Mouse (Mus musculus) forebrain, postnatal 0 days (tissue): Measurements from ENCODE around the gene Rpl29. TPM values are rescaled to one million over a fixed set of nuclear protein-coding genes. Genes with fewer than 3 reads are reported as not detected.

Source experiments
- ATAC-seq: fragments of 200-750 bp; cut with Nextera tagmentation; 2 replicates; pipeline ENCODE4 v1.8.0; 2017; ENCODE audit warnings: mild to moderate bottlenecking, moderate library complexity
- DNase-seq: peaks from one replicate; pipeline ENCODE4 v3.0.0-alpha.2; 2015
- H3K27ac ChIP-seq: fragments of 300-500 bp; sonication (generic); 2 replicates; pipeline ENCODE4 v1.5.1; 2014; ENCODE audit warnings: low read depth, mild to moderate bottlenecking, antibody characterized with exemption, low read length, moderate library complexity, mixed read lengths
- H3K27me3 ChIP-seq: fragments of 300-500 bp; sonication (generic); 2 replicates; pipeline ENCODE4 v1.6.1; 2014; ENCODE audit warnings: mild to moderate bottlenecking, low read length, mixed read lengths; ENCODE audit not compliant: insufficient read depth
- H3K36me3 ChIP-seq: fragments of 300-500 bp; sonication (generic); 2 replicates; pipeline ENCODE4 v1.6.1; 2014; ENCODE audit warnings: mild to moderate bottlenecking, moderate library complexity; ENCODE audit not compliant: insufficient read depth
- H3K4me1 ChIP-seq: fragments of 300-500 bp; sonication (generic); 2 replicates; pipeline ENCODE4 v1.6.1; 2014; ENCODE audit warnings: antibody characterized with exemption; ENCODE audit not compliant: insufficient read depth
- H3K4me2 ChIP-seq: fragments of 300-500 bp; sonication (generic); 2 replicates; pipeline ENCODE4 v1.6.1; 2014; ENCODE audit warnings: low read depth, mild to moderate bottlenecking, moderate library complexity
- H3K4me3 ChIP-seq: fragments of 300-500 bp; sonication (generic); 2 replicates; pipeline ENCODE4 v1.5.1; 2014; ENCODE audit warnings: low read depth, low read length, mixed read lengths
- H3K9ac ChIP-seq: fragments of 300-500 bp; sonication (generic); 2 replicates; pipeline ENCODE4 v1.6.1; 2014; ENCODE audit warnings: mild to moderate bottlenecking
- H3K9me3 ChIP-seq: fragments of 300-500 bp; sonication (generic); 2 replicates; pipeline ENCODE4 v1.6.1; 2016; ENCODE audit warnings: low read length
- CTCF ChIP-seq: sonication (generic); IDR thresholded peaks from 2 replicates; pipeline ENCODE4 v1.5.1; 2016; ENCODE audit warnings: antibody characterized with exemption, control low read depth, low read depth
- WGBS: fragments of 180-500 bp; shearing (Covaris S2); extraction: QIAGEN DNeasy Blood & Tissue Kit; methylation state at CpG from one replicate; pipeline ENCODE4 v1.1.7; 2014; 5-methylcytosine and 5-hydroxymethylcytosine counted together
- polyA plus RNA-seq: library from polyadenylated mRNA; unstranded; fragments of >200 nt; fragmentation: Nextera tagmentation; extraction: Ambion mirVana; gene quantifications from 2 replicates; pipeline ENCODE4 v1.2.1, GENCODE M21; 2015
- total RNA-seq: library from RNA; depleted of rRNA; stranded (reverse); fragments of >200 nt; gene quantifications from 2 replicates; pipeline ENCODE4 v1.2.3, GENCODE M21; 2014

Gene Rpl29
- total and polyA plus RNA-seq, 2 experiments from 2014 or later, result 678 to 890 TPM

GRCm38 (mm10) chr9:106398667-106399311, 30.5 kb upstream of the Rpl29 start:
- ATAC-seq (no peak), DNase-seq (no peak)
- no peaks in the 10 kb centered on the region for H3K36me3 ChIP-seq
- no peak for TF ChIP-seq CTCF
- H3K27ac ChIP-seq, result no peak overlapping the region
- 77% methylated on average over 9 of the region's 9 CpGs for WGBS
- H3K4me3 ChIP-seq, result no peak overlapping the region
- H3K9ac ChIP-seq, result no peak overlapping the region
- H3K9me3 ChIP-seq, result no peaks in the 10 kb centered on the region
- no peaks in the 10 kb centered on the region for H3K4me1 ChIP-seq
- no peak overlapping the region for H3K4me2 ChIP-seq
- no peaks in the 10 kb centered on the region for H3K27me3 ChIP-seq

GRCm38 (mm10) chr9:106399808-106400207, 29.4 kb upstream of the Rpl29 start:
- no peak for ATAC-seq
- Histone ChIP-seq H3K4me3 (no peak overlapping the region), H3K9me3 (no peaks in the 10 kb centered on the region), H3K9ac (no peak overlapping the region), H3K4me2 (no peak overlapping the region), H3K4me1 (no peaks in the 10 kb centered on the region), H3K27me3 (no peaks in the 10 kb centered on the region), H3K36me3 (no peaks in the 10 kb centered on the region), H3K27ac (no peak overlapping the region)
- no peak for TF ChIP-seq CTCF
- no peak for DNase-seq
- WGBS, result 95% methylated on average over 3 of the region's 3 CpGs

DNA sequence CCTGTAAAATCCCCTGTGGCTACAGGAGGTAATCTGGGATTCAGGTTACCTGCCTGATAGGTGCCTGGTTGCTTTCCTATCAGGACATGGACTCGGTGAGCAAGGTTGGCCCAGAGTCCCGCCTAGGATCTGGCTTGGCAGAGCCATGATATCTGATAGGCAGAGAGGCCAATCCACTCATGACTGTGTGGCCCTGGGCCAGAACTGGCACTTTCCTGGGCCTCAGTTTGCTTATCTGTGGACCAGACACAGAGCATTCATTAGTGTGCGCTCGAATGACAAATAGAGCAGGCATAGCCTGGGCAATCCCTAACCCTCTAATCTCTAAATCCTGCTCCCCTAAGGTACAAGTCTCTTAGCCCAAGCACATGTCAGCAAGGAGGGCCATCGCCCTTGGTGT, 27.1 kb upstream of the Rpl29 start:
- Histone ChIP-seq H3K4me1 (no peaks in the 10 kb centered on the region), H3K9me3 (no peaks in the 10 kb centered on the region), H3K27ac (no peak overlapping the region), H3K4me3 (no peak overlapping the region), H3K4me2 (no peak overlapping the region), H3K27me3 (no peaks in the 10 kb centered on the region), H3K9ac (no peak overlapping the region), H3K36me3 (no peaks in the 10 kb centered on the region)
- 85% methylated on average over 5 of the region's 5 CpGs for WGBS
- ATAC-seq (no peak), DNase-seq (no peak)
- TF ChIP-seq CTCF, result no peak

DNA sequence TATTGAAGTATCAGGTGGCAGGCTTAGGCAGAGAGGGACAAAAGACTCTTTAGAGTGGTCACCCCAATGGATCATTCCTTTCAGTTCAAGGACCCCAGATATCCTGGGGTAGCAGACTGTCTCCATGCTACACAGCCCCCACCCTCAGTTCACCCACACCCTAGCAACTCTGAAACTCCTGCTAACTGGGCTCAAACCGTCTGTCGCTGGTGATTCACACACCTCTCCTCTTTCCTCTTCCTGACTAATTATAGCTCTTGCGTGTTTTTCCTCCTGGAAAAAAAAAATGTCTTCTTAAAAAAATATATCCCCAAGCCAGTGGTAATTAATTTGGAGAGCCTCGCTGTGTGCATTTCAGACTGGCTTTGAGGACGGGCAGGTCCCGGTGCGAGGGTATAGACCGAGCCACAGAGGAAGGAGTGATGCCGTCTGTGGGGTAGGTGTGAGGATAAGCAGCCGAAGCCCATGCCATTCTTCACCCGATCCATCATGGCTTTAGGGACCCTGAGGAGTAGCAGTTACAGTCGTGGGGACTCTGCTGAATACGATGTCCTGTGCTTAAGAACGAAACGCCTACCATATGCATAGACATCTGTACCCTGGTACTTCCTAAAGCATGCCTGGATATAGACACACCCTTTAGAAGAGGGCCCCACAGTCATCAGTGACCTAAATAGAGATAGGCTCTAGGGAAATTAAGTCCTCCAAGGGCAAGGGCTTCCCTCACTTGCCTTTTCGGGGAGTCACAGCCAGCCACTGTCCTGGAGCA, 26.5 kb upstream of the Rpl29 start:
- ATAC-seq (no peak), DNase-seq (no peak)
- H3K9me3 ChIP-seq, result no peaks in the 10 kb centered on the region
- H3K4me3 ChIP-seq, result no peak overlapping the region
- H3K4me2 ChIP-seq, result no peak overlapping the region
- no peak overlapping the region for H3K27ac ChIP-seq
- no peaks in the 10 kb centered on the region for H3K27me3 ChIP-seq
- no peak overlapping the region for H3K9ac ChIP-seq
- H3K4me1 ChIP-seq, result no peaks in the 10 kb centered on the region
- H3K36me3 ChIP-seq, result no peaks in the 10 kb centered on the region
- WGBS, result 76% methylated on average over 16 of the region's 16 CpGs
- no peak for TF ChIP-seq CTCF

DNA sequence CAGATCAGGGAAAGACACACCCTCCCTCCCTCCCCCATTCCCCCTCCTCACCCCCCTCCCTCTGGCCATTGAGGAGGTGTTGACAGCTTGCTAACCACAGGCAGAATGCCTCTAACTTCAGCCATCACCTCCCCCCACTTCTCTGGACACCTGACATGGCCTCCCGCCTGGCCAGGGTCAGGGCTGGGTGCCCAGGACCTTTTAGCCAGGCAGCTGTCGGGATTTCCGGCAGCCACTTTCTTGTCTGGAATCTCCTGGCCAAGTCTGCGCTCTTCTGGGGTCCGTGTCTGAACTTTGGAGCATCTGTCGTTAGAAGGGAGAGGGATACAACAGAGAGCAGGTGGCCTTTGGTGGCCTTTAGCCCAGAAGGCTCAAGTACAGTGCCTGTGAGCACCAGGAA, 24.0 kb upstream of the Rpl29 start:
- H3K4me3 ChIP-seq, result no peak overlapping the region
- no peaks in the 10 kb centered on the region for H3K4me1 ChIP-seq
- H3K9ac ChIP-seq, result no peak overlapping the region
- WGBS, result 37% methylated on average over 6 of the region's 6 CpGs
- no peaks in the 10 kb centered on the region for H3K27me3 ChIP-seq
- H3K4me2 ChIP-seq, result no peak overlapping the region
- no peaks in the 10 kb centered on the region for H3K9me3 ChIP-seq
- DNase-seq (no peak), ATAC-seq (no peak)
- H3K27ac ChIP-seq, result no peak overlapping the region
- no peak for TF ChIP-seq CTCF
- H3K36me3 ChIP-seq, result no peaks in the 10 kb centered on the region

DNA sequence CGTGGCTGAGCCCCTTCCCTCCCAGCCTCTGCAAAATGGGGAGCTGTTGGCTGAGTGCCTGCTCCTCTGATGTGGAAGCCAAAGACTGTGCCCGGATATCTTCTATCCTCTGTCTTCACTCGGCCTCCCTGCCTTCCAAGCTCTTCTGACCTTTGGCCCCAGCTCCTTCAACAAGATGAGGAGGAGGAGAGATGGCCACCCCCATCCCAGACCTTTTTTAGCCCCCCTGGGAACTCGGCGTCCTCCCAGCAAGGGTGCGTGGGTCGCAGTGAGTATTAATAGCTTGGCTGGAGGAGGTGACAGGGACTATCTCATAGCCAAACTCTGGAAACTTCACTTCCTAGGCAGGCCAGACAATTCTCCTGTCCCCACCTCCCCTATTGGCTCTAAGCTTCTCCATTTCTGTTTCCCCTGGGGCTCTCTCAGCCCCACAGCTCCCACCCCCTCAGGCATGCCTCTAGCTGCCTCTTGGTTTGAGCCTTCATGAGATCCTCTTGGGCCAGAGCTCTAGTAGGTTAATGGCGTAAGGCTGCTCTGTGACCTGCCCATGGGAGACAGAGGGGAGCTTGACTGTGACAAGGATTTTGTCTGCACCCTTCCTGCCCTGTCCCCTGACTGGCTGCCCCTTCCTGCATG, 22.7 kb upstream of the Rpl29 start:
- Histone ChIP-seq H3K36me3 (no peaks in the 10 kb centered on the region), H3K4me1 (no peaks in the 10 kb centered on the region), H3K27me3 (no peaks in the 10 kb centered on the region), H3K4me3 (no peak overlapping the region), H3K4me2 (no peak overlapping the region), H3K27ac (no peak overlapping the region), H3K9me3 (no peaks in the 10 kb centered on the region), H3K9ac (no peak overlapping the region)
- no peak for DNase-seq
- no peak for ATAC-seq
- TF ChIP-seq CTCF, result no peak
- whole genome bisulfite sequencing, result 52% methylated on average over 8 of the region's 8 CpGs

DNA sequence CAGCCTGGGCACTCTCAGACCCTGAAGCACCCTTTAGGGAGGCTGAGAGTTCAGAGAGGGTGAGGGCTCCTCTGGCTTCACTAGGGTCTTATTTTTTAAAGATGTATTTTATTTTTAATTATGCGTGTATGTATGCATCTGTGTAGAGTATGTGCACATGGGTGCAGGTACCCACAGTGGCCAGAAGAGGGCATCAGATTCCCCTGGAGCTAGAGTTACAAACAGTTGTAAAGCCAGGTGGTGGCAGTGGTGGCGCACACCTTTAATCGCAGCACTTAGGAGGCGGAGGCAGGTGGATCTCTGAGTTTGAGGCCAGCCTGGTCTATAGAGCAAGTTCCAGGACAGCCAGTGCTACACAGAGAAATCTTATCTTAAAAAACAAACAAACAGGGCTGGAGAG, 20.2 kb upstream of the Rpl29 start:
- DNase-seq (no peak), ATAC-seq (no peak)
- Histone ChIP-seq H3K9ac (no peak overlapping the region), H3K4me3 (no peak overlapping the region), H3K36me3 (no peaks in the 10 kb centered on the region), H3K4me1 (no peaks in the 10 kb centered on the region), H3K27ac (no peak overlapping the region), H3K4me2 (no peak overlapping the region), H3K9me3 (no peaks in the 10 kb centered on the region), H3K27me3 (no peaks in the 10 kb centered on the region)
- peak; percentile 22; the same call in 1 of the 2 replicates for TF ChIP-seq CTCF
- 96% methylated on average over 4 of the region's 4 CpGs for WGBS
